Mouse (Mus musculus) olfactory bulb, adult 2 months (tissue): ENCODE measurements at regions not wholly inside any gene's neighbourhood (a gene's known extent, or its start where the extent isn't known, plus 50 kb on each side); places are given as distances from the start of the nearest gene placed in this dataset.

Experiments used
- H3K27ac ChIP-seq: fragments of 200-500 bp; 2 replicates; pipeline ENCODE4 v1.5.1; 2012; ENCODE audit warnings: low read depth, low read length; ENCODE audit not compliant: insufficient read depth
- H3K4me1 ChIP-seq: fragments of 200-500 bp; 2 replicates; pipeline ENCODE4 v1.6.1; 2012; ENCODE audit warnings: low read length; ENCODE audit not compliant: control insufficient read depth, insufficient read depth
- H3K4me3 ChIP-seq: fragments of 200-500 bp; 2 replicates; pipeline ENCODE4 v1.5.1; 2012; ENCODE audit warnings: mild to moderate bottlenecking, low read depth, low read length, moderate library complexity; ENCODE audit not compliant: insufficient read depth
- CTCF ChIP-seq: fragments of 200-500 bp; IDR thresholded peaks from 2 replicates; pipeline ENCODE4 v1.5.1; 2012; ENCODE audit warnings: low read depth, mild to moderate bottlenecking, low read length, moderate library complexity; ENCODE audit not compliant: insufficient read depth
- POLR2A ChIP-seq: fragments of 200-500 bp; IDR thresholded peaks from 2 replicates; pipeline ENCODE4 v1.6.1; 2012; ENCODE audit warnings: mild to moderate bottlenecking, low read depth, low read length, moderate library complexity; ENCODE audit not compliant: insufficient read depth
- WGBS: fragments of 180-500 bp; shearing (Covaris S2); methylation state at CpG from one replicate; pipeline ENCODE4 v1.1.7; 2018; 5-methylcytosine and 5-hydroxymethylcytosine counted together

GRCm38 (mm10) chr9:90791871-90792270, 521.3 kb upstream of the Tbc1d2b start:
- TF ChIP-seq CTCF (no peak), POLR2A (no peak)
- H3K27ac ChIP-seq: no peak overlapping the region
- WGBS: 72% methylated on average over 2 of the region's 2 CpGs

DNA sequence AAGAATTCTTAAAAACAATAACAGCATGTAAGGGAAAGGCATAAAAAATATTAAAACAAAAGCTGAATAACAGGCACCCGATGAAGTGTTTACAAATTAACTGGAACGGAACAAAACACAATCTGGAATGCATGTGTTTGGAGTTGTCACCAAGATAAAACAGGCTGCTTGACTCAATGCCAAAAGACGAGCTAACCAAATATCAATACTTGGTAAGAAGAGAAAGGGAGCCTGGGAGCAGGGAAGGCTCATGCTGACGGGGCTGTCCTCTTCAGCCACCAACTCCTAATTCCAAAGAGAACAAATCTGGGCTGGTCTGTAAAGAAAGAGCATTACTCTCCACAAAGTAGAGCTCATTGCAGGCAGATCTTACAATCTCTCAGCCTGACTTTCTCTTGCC, 545.4 kb upstream of the Zic4 start:
- 28% methylated on average over 4 of the region's 4 CpGs for WGBS
- Histone ChIP-seq H3K27ac (no peak overlapping the region), H3K4me3 (no peak overlapping the region), H3K4me1 (no peaks in the 10 kb centered on the region)
- TF ChIP-seq CTCF (no peak), POLR2A (no peak)

More at GRCm38 (mm10) chr9:90791871-90792270, 521.3 kb upstream of the Tbc1d2b start:
- H3K4me1 ChIP-seq: no peaks in the 10 kb centered on the region
- H3K4me3 ChIP-seq: no peak overlapping the region

- WGBS: 82% methylated on average over 4 of the region's 4 CpGs
- H3K4me3 ChIP-seq: no peak overlapping the region
- H3K4me1 ChIP-seq: no peaks in the 10 kb centered on the region
- TF ChIP-seq POLR2A: no peak
- TF ChIP-seq CTCF: no peak
- no peak overlapping the region for H3K27ac ChIP-seq
Measured at GRCm38 (mm10) chr9:90823574-90824280, 538.5 kb upstream of the Zic4 start.

- Histone ChIP-seq H3K27ac (no peak overlapping the region), H3K4me1 (no peaks in the 10 kb centered on the region), H3K4me3 (no peak overlapping the region)
- TF ChIP-seq POLR2A (no peak), CTCF (no peak)
- WGBS: 74% methylated on average over 3 of the region's 3 CpGs
Measured at GRCm38 (mm10) chr9:90827474-90827873, 534.7 kb upstream of the Zic4 start.

DNA sequence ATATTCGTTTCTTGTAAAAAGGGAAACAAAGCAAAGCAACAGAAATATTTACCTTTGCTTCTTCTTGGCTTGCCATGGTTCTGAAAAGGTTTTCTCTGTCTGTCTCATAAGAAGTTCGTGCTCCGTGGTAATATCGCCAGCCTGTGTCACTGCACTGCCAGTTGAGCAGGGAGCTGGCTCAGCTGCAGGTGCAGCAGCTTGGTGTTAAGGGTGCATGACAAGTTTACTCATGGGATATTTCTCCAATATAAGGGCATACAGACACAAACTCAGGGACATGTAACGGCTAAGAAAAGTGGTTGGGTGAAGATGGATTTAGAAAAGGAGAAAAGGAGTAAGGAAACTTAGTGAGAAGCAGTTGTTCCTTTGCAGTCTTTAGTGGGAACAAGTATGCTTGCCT, 533.5 kb upstream of the Zic4 start:
- Histone ChIP-seq H3K27ac (no peak overlapping the region), H3K4me1 (no peaks in the 10 kb centered on the region), H3K4me3 (no peak overlapping the region)
- TF ChIP-seq CTCF: no peak
- TF ChIP-seq POLR2A: no peak
- WGBS: 33% methylated on average over 5 of the region's 5 CpGs

DNA sequence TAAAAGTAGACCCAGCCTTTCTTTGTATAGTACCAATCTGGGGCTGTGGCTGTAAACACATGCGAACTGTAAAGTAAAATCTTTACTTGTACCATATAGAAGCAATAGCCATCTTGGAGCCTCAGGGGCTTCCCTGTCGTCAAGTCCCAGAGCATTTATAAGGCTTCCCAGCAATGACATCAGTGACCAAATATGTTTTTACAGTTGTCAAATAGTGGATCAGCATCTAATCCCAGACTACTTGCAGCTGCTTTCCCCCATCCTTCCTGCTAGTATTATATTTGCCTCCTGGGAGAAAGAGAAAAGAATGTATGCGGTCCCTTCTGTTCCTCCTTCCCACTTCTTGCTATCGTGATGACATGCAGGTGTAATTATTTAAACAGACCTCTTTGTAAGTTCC, 531.5 kb upstream of the Zic4 start:
- TF ChIP-seq CTCF (no peak), POLR2A (no peak)
- WGBS: 65% methylated on average over 4 of the region's 4 CpGs
- H3K27ac ChIP-seq: no peak overlapping the region
- no peaks in the 10 kb centered on the region for H3K4me1 ChIP-seq
- H3K4me3 ChIP-seq: no peak overlapping the region

- no peak overlapping the region for H3K4me3 ChIP-seq
- 24% methylated on average over 3 of the region's 3 CpGs for WGBS
- no peaks in the 10 kb centered on the region for H3K4me1 ChIP-seq
- no peak overlapping the region for H3K27ac ChIP-seq
- TF ChIP-seq POLR2A: no peak
- TF ChIP-seq CTCF: no peak
Measured at GRCm38 (mm10) chr9:90833743-90834539, 528.3 kb upstream of the Zic4 start.

DNA sequence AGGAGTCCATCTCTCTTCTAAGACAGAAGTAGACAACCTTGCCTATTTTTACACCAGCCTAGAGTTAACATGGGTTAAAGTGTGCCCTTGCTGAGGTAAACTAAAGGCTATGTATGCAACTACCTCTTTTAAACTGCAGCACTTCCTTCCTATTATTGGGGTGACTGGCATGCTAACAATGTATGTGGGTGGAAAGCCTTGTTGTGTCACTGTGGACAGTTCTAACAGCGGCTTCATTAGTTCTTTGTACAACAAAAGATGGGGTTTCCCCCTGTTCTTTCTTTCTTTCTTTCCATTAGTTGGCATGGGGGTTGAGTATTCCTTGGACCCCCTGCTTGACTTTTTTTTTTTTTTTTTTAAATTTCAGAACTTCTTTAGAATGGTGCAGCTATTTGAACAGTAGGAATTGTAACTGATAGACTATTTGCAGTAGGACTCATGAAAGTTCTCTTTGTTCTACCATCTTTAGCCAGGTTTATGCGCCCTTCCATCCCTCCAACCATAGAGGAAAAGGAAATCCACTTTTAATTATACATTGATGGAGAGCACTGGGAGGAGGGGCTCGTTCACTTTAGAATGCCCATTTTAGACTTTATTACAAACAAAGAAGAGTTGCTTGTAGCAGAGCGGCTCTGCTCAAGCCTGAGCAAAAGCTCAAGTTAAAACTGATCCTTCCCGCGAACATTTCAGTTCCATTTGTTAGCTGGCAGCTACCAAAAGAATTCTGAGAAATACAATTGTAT, 523.9 kb upstream of the Zic4 start:
- H3K4me1 ChIP-seq: no peaks in the 10 kb centered on the region
- H3K4me3 ChIP-seq: no peak overlapping the region
- H3K27ac ChIP-seq: no peak overlapping the region
- TF ChIP-seq POLR2A (no peak), CTCF (no peak)
- 39% methylated on average over 6 of the region's 6 CpGs for WGBS

DNA sequence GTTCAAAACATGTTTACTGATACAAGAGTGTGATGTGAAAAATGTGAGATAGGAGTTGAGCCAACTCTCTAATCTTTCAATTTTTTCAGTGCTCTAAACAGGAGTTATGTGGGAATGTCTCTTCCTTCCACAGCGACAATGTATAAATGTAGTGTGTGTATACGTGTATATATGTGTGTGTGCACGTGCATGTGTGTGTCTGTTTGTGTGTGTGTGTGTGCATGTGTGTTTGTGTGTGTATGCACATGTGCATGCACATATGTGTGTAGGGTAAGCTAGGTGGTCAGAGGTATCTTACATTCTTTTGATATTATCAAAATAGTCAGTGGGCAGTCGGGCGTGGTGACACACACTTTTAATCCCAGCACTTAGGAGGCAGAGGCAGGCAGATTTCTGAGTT, 511.2 kb upstream of the Zic4 start:
- H3K4me3 ChIP-seq: no peak overlapping the region
- 96% methylated on average over 5 of the region's 5 CpGs for WGBS
- TF ChIP-seq CTCF (no peak), POLR2A (no peak)
- H3K27ac ChIP-seq: no peak overlapping the region
- no peaks in the 10 kb centered on the region for H3K4me1 ChIP-seq
